Mouse (Mus musculus) testis, adult 2 months (tissue): ENCODE measurements at regions not wholly inside any gene's neighbourhood (a gene's known extent, or its start where the extent isn't known, plus 50 kb on each side); places are given as distances from the start of the nearest gene placed in this dataset.

Source experiments
- CTCF ChIP-seq: fragments of 200-500 bp; IDR thresholded peaks from 2 replicates; pipeline ENCODE4 v1.5.1; 2012; ENCODE audit warnings: low read depth, mild to moderate bottlenecking, inconsistent platforms, low read length, moderate library complexity; ENCODE audit not compliant: control insufficient read depth, insufficient read depth, insufficient replicate concordance
- POLR2A ChIP-seq: fragments of 200-500 bp; IDR thresholded peaks from 2 replicates; pipeline ENCODE4 v1.6.1; 2012; ENCODE audit warnings: low read depth, mild to moderate bottlenecking, inconsistent platforms, low read length, moderate library complexity; ENCODE audit not compliant: control insufficient read depth

GRCm38 (mm10) chr5:100236277-100236676, 76.7 kb upstream of the Tmem150c start:
- TF ChIP-seq CTCF (no peak), POLR2A (no peak)
